Mouse (Mus musculus): ENCODE results near the gene Prkar1a. TPM values are rescaled to one million over a fixed set of nuclear protein-coding genes. Genes with fewer than 3 reads are reported as not detected.
"Not testable (repeated sequence)": the region's sequence is repeated elsewhere in the genome, so short reads cannot be mapped to it uniquely, and the experiment has no call there.

Gene Prkar1a
- polyA plus RNA-seq, 1 experiment from 2014 or later, result 411 TPM

DNA sequence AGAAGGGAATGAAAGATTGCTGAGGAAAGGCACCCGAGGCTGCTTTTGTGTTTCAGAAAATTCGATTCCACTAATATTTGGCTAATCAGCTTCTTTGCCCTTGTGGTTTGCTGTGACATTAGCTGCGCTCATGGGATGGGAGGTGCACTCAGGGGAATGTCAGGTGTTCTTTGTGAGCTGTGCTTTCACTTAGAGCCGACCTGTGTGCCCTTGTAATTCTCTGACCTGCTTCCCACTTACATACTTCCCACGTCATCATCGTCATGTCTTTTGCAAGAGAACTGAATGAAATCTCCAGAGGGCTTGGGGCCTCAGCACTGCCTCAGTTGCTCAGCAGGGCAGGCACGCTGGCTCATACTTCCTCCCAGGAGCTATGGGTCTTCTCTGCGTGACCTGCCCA lies 4.0 kb downstream of the Prkar1a start:
- ATAC-seq (ENCODE audit: insufficient read depth) (no peak), DNase-seq (no peak)
- Histone ChIP-seq H3K4me3 (ENCODE audit: low read depth, low read length) (peak overlapping the region; percentile 93; the same call in 1 of the 2 replicates), H3K27me3 (ENCODE audit: insufficient read depth, low read length) (no peaks in the 10 kb centered on the region), H3K9me3 (ENCODE audit: low read depth, low read length) (no peaks in the 10 kb centered on the region), H3K36me3 (ENCODE audit: insufficient read depth) (peaks cover 40% of the 10 kb centered on the region), H3K27ac (ENCODE audit: low read depth) (0 out of 2 replicates have a peak overlapping the region, but pooled peaks have one; percentile 30), H3K4me1 (ENCODE audit: insufficient read depth) (peaks cover 23% of the 10 kb centered on the region), H3K9ac (peak overlapping the region; percentile 23; the same call in 1 of the 2 replicates), H3K4me2 (peak overlapping the region; percentile 89)
- TF ChIP-seq CTCF (IDR thresholded peaks at IDR 0.05; ENCODE audit: low read depth), result no peak
- WGBS, result 64% methylated on average over 8 of the region's 8 CpGs

DNA sequence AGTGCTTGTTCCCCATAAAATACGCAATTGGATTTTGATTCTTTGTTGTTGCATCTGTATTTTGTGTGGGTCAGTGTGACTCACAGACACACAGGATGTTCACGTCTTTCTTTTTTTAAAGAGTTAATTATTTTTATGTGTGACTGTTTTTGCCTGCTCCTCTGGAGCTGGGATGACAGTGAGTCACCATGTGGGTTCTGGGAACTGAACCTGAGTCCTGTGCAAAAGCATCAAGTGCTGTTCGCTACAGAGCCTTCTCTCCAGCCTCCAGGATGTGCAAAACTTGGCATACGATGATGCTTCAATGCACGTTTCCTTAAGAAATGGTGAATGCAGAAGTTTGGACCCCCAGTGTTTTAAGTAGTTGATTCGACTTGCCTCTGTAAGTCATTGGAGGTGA lies 5.4 kb downstream of the Prkar1a start:
- Histone ChIP-seq H3K9ac (no peak overlapping the region), H3K4me1 (ENCODE audit: insufficient read depth) (peaks cover 15% of the 10 kb centered on the region), H3K9me3 (ENCODE audit: low read depth, low read length) (no peaks in the 10 kb centered on the region), H3K27ac (ENCODE audit: low read depth) (no peak overlapping the region), H3K27me3 (ENCODE audit: insufficient read depth, low read length) (no peaks in the 10 kb centered on the region), H3K36me3 (ENCODE audit: insufficient read depth) (peaks cover 50% of the 10 kb centered on the region), H3K4me3 (ENCODE audit: low read depth, low read length) (no peak overlapping the region), H3K4me2 (no peak overlapping the region)
- ATAC-seq (ENCODE audit: insufficient read depth) (no peak), DNase-seq (no peak)
- TF ChIP-seq CTCF (IDR thresholded peaks at IDR 0.05; ENCODE audit: low read depth), result no peak
- 83% methylated on average over 6 of the region's 6 CpGs for WGBS

GRCm38 (mm10) chr11:109656232-109656631 lies 7.0 kb downstream of the Prkar1a start:
- Histone ChIP-seq H3K27me3 (ENCODE audit: insufficient read depth, low read length) (no peaks in the 10 kb centered on the region), H3K4me1 (ENCODE audit: insufficient read depth) (peaks cover 11% of the 10 kb centered on the region), H3K4me3 (ENCODE audit: low read depth, low read length) (no peak overlapping the region), H3K9ac (no peak overlapping the region), H3K9me3 (ENCODE audit: low read depth, low read length) (no peaks in the 10 kb centered on the region), H3K36me3 (ENCODE audit: insufficient read depth) (peaks cover 66% of the 10 kb centered on the region), H3K27ac (ENCODE audit: low read depth) (no peak overlapping the region), H3K4me2 (no peak overlapping the region)
- TF ChIP-seq CTCF (IDR thresholded peaks at IDR 0.05; ENCODE audit: low read depth), result no peak
- 86% methylated on average over 7 of the region's 7 CpGs for WGBS
- DNase-seq (no peak), ATAC-seq (ENCODE audit: insufficient read depth) (no peak)

GRCm38 (mm10) chr11:109660526-109660925 lies 11.3 kb downstream of the Prkar1a start:
- not testable (repeated sequence) for H3K9ac ChIP-seq; ATAC-seq (ENCODE audit: insufficient read depth); H3K27me3 ChIP-seq (ENCODE audit: insufficient read depth, low read length); DNase-seq; H3K4me3 ChIP-seq (ENCODE audit: low read depth, low read length); H3K27ac ChIP-seq (ENCODE audit: low read depth); H3K9me3 ChIP-seq (ENCODE audit: low read depth, low read length); H3K4me2 ChIP-seq; H3K4me1 ChIP-seq (ENCODE audit: insufficient read depth)
- 86% methylated on average over 8 of the region's 8 CpGs for WGBS
- H3K36me3 ChIP-seq (ENCODE audit: insufficient read depth), result peaks cover 83% of the 10 kb centered on the region

DNA sequence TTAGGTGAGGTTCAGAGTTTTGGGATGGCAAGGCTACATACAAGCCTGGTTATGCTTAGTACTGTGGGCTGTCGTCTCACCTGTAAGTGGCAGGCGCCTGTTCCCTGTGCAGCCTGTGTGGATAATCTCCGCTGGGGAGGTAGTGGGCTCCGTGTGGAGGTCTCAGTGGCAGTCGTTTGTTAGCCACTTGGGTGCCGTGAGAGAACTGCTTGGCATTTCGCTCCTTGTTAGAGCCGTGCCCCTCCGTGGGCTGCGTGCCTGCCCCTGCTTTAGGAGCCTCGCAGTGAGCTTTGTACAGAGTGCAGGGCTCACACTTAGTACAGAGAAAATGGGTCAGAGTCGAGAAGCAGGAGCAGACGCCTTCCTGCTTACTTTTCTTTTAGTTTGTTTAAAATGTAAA lies 15.1 kb downstream of the Prkar1a start:
- H3K36me3 ChIP-seq (ENCODE audit: insufficient read depth), result peaks cover 97% of the 10 kb centered on the region

DNA sequence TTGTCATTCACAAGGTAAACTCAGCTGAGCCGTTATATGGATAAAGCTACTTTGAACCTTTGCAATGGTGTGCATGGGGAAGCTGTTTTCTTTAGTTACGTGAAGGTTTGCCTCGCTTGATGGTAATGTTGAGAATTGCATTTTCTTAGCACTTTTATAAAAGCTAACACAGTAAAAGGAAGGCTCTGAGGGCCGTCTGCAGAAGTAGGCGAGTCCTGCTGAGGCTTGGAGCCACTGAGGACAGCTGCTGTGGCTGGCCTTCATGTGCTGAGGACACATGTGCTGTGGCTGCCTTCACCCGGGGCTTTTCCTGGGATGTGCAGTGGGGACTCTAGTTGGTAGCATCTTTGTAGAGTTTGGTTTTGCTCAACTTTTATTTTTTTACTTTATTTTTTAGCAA lies 16.2 kb downstream of the Prkar1a start:
- Histone ChIP-seq H3K4me3 (ENCODE audit: low read depth, low read length) (no peak overlapping the region), H3K4me1 (ENCODE audit: insufficient read depth) (no peaks in the 10 kb centered on the region), H3K36me3 (ENCODE audit: insufficient read depth) (peaks cover 93% of the 10 kb centered on the region), H3K9ac (no peak overlapping the region), H3K27me3 (ENCODE audit: insufficient read depth, low read length) (no peaks in the 10 kb centered on the region), H3K27ac (ENCODE audit: low read depth) (no peak overlapping the region), H3K9me3 (ENCODE audit: low read depth, low read length) (no peaks in the 10 kb centered on the region), H3K4me2 (no peak overlapping the region)
- ATAC-seq (ENCODE audit: insufficient read depth) (no peak), DNase-seq (no peak)
- WGBS, result 76% methylated on average over 6 of the region's 6 CpGs
- TF ChIP-seq CTCF (IDR thresholded peaks at IDR 0.05; ENCODE audit: low read depth), result no peak

More for the DNA sequence above, 15.1 kb downstream of the Prkar1a start:
- Histone ChIP-seq H3K27me3 (ENCODE audit: insufficient read depth, low read length) (no peaks in the 10 kb centered on the region), H3K4me3 (ENCODE audit: low read depth, low read length) (no peak overlapping the region), H3K4me2 (no peak overlapping the region), H3K27ac (ENCODE audit: low read depth) (no peak overlapping the region), H3K4me1 (ENCODE audit: insufficient read depth) (no peaks in the 10 kb centered on the region), H3K9me3 (ENCODE audit: low read depth, low read length) (no peaks in the 10 kb centered on the region), H3K9ac (no peak overlapping the region)
- TF ChIP-seq CTCF (IDR thresholded peaks at IDR 0.05; ENCODE audit: low read depth), result no peak
- ATAC-seq (ENCODE audit: insufficient read depth) (no peak), DNase-seq (no peak)
- WGBS, result 82% methylated on average over 13 of the region's 13 CpGs

- Histone ChIP-seq H3K36me3 (ENCODE audit: insufficient read depth) (peaks cover 88% of the 10 kb centered on the region), H3K9me3 (ENCODE audit: low read depth, low read length) (no peaks in the 10 kb centered on the region), H3K4me2 (no peak overlapping the region), H3K9ac (no peak overlapping the region), H3K27me3 (ENCODE audit: insufficient read depth, low read length) (no peaks in the 10 kb centered on the region), H3K4me3 (ENCODE audit: low read depth, low read length) (no peak overlapping the region), H3K27ac (ENCODE audit: low read depth) (no peak overlapping the region), H3K4me1 (ENCODE audit: insufficient read depth) (no peaks in the 10 kb centered on the region)
- DNase-seq, result no peak
- TF ChIP-seq CTCF (IDR thresholded peaks at IDR 0.05; ENCODE audit: low read depth), result no peak
- ATAC-seq (ENCODE audit: insufficient read depth), result no peak
- WGBS, result 81% methylated on average over 13 of the region's 13 CpGs
These were observed 17.2 kb downstream of the Prkar1a start for GRCm38 (mm10) chr11:109666411-109666810.

GRCm38 (mm10) chr11:109667371-109667770 lies 18.2 kb downstream of the Prkar1a start:
- Histone ChIP-seq H3K9me3 (ENCODE audit: low read depth, low read length) (no peaks in the 10 kb centered on the region), H3K36me3 (ENCODE audit: insufficient read depth) (peaks cover 84% of the 10 kb centered on the region), H3K4me2 (no peak overlapping the region), H3K4me1 (ENCODE audit: insufficient read depth) (no peaks in the 10 kb centered on the region), H3K9ac (no peak overlapping the region), H3K4me3 (ENCODE audit: low read depth, low read length) (no peak overlapping the region), H3K27ac (ENCODE audit: low read depth) (no peak overlapping the region), H3K27me3 (ENCODE audit: insufficient read depth, low read length) (no peaks in the 10 kb centered on the region)
- no peak for TF ChIP-seq CTCF (IDR thresholded peaks at IDR 0.05; ENCODE audit: low read depth)
- ATAC-seq (ENCODE audit: insufficient read depth) (no peak), DNase-seq (no peak)
- WGBS, result 89% methylated on average over 19 of the region's 19 CpGs
